Mouse (Mus musculus) right cerebral cortex, postnatal 10 days (tissue): ENCODE data around the gene Scnm1.

ENCODE experiments used
- DNase-seq, 2 experiments: peaks; one replicate each; pipeline ENCODE4 v3.0.0; 2021; ENCODE audit warnings: low spot score in 2 of 2

Scnm1 gene

GRCm38 (mm10) chr3:95133680-95134101 lies at the start of gene Scnm1, which contains the start of gene Lysmd1:
Scnm1 (minus strand) TSS chr3:95134011.
Lysmd1 (plus strand) TSS chr3:95134088.
- DNase-seq, result peak; percentile 94 to 96

- DNase-seq, result no peak
These were observed 48.0 kb upstream of the Scnm1 start for GRCm38 (mm10) chr3:95181841-95182240.

GRCm38 (mm10) chr3:95179890-95180289 lies 46.1 kb upstream of the Scnm1 start:
- DNase-seq, result no peak

GRCm38 (mm10) chr3:95178948-95179347 lies 45.1 kb upstream of the Scnm1 start:
- peak; percentile 69 to 80 for DNase-seq

GRCm38 (mm10) chr3:95177583-95177982 lies 43.8 kb upstream of the Scnm1 start:
- DNase-seq, result no peak

- DNase-seq, result no peak
These were observed 42.7 kb upstream of the Scnm1 start for GRCm38 (mm10) chr3:95176500-95176899.

- peak; percentile 83 to 87 for DNase-seq
These were observed 40.3 kb upstream of the Scnm1 start for GRCm38 (mm10) chr3:95174011-95174592.

- peak in 1 of 2 experiments; percentile 47 for DNase-seq
These were observed 39.6 kb upstream of the Scnm1 start for GRCm38 (mm10) chr3:95173256-95173949.

GRCm38 (mm10) chr3:95172526-95173255 lies 38.9 kb upstream of the Scnm1 start:
- DNase-seq, result no peak

- DNase-seq, result no peak
These were observed 37.3 kb upstream of the Scnm1 start for GRCm38 (mm10) chr3:95171105-95171504.

- DNase-seq, result no peak
These were observed 36.2 kb upstream of the Scnm1 start for GRCm38 (mm10) chr3:95169996-95170395.

- DNase-seq, result no peak
These were observed 31.0 kb upstream of the Scnm1 start for GRCm38 (mm10) chr3:95164840-95165239.

- DNase-seq, result no peak
These were observed 30.4 kb upstream of the Scnm1 start for GRCm38 (mm10) chr3:95164256-95164550.

GRCm38 (mm10) chr3:95163419-95164255 lies 29.8 kb upstream of the Scnm1 start:
- no peak for DNase-seq

- DNase-seq, result no peak
These were observed 28.5 kb upstream of the Scnm1 start for GRCm38 (mm10) chr3:95162345-95162628.

- no peak for DNase-seq
These were observed 28.0 kb upstream of the Scnm1 start for GRCm38 (mm10) chr3:95161618-95162344.

- peak in 1 of 2 experiments; percentile 55 for DNase-seq
These were observed 27.3 kb upstream of the Scnm1 start for GRCm38 (mm10) chr3:95161041-95161551.

- DNase-seq, result peak; percentile 95
These were observed 26.5 kb upstream of the Scnm1 start, which contains the start of gene Sema6c for GRCm38 (mm10) chr3:95159987-95160963. Sema6c (plus strand) TSS chr3:95160457.

GRCm38 (mm10) chr3:95159511-95159986 lies 25.7 kb upstream of the Scnm1 start:
- DNase-seq, result no peak

- no peak for DNase-seq
These were observed 20.1 kb upstream of the Scnm1 start for GRCm38 (mm10) chr3:95153874-95154273.
